Mouse (Mus musculus) adrenal gland, postnatal 36 days (tissue): ENCODE measurements around the gene Olfr854. TPM values are rescaled to one million over a fixed set of nuclear protein-coding genes. Genes with fewer than 3 reads are reported as not detected.

Source experiments
- DNase-seq, 2 experiments: peaks; one replicate each; pipeline ENCODE4 v3.0.0; 2021; ENCODE audit warnings: mixed read lengths in 1 of 2
- long read RNA-seq, 2 experiments: library from polyadenylated mRNA; stranded (forward); transcript quantifications; one replicate each; pipeline ENCODE4 v2.0.0; 2021; ENCODE audit warnings: borderline sequencing depth in 2 of 2
- total RNA-seq, 2 experiments: library from RNA; stranded (reverse); gene quantifications; 2 replicates each; pipeline ENCODE4 v1.2.3; 2021

Olfr854 gene
- not detected for total RNA-seq
- long read RNA-seq, experiment 1 = 0 reads
- long read RNA-seq, experiment 2 = 0 reads

GRCm38 (mm10) chr9:19567282-19567681 is at the start of gene Olfr854:
Gene Olfr854 (minus strand): TSS chr9:19567382.
- no peak for DNase-seq

- no peak for DNase-seq
Observed at GRCm38 (mm10) chr9:19582317-19582716, 15.1 kb upstream of the Olfr854 start, which contains the start of gene Olfr855. Gene Olfr855 (plus strand): TSS chr9:19582617.

GRCm38 (mm10) chr9:19540976-19541375 is 26.2 kb downstream of the Olfr854 start, which contains the start of gene Olfr853:
Gene Olfr853 (minus strand): TSS chr9:19541076.
- no peak for DNase-seq

Other genes with a start within 250 kb of the Olfr854 start
- gene Olfr845, start 230.9 kb downstream of the Olfr854 start, total RNA-seq = not detected
- not detected for gene Olfr846, start 203.4 kb downstream of the Olfr854 start, total RNA-seq
- gene Olfr847, start 188.7 kb downstream of the Olfr854 start, total RNA-seq = not detected
- not detected for gene Olfr849, start 127.1 kb downstream of the Olfr854 start, total RNA-seq
- gene Olfr850, start 89.1 kb downstream of the Olfr854 start, total RNA-seq = not detected
- not detected for gene Olfr851, start 74.1 kb downstream of the Olfr854 start, total RNA-seq
- not detected for gene Olfr853, start 26.3 kb downstream of the Olfr854 start, total RNA-seq
- gene Olfr855, start 15.2 kb upstream of the Olfr854 start, total RNA-seq = not detected
- gene Zfp317, start 54.7 kb upstream of the Olfr854 start, total RNA-seq = 10 to 100 TPM; 19.8 to 22.2 TPM
- not detected for gene Olfr857, start 142.1 kb upstream of the Olfr854 start, total RNA-seq
- not detected for gene Olfr58, start 212.9 kb upstream of the Olfr854 start, total RNA-seq
- not detected for gene Olfr859, start 237.5 kb upstream of the Olfr854 start, total RNA-seq